Mouse (Mus musculus) CH12.LX (cell line): Measurements from ENCODE around the gene Scrt2. TPM values are rescaled to one million over a fixed set of nuclear protein-coding genes. Genes with fewer than 3 reads are reported as not detected.

ENCODE experiments used
- DNase-seq: peaks from one replicate; pipeline ENCODE4 v3.0.0-alpha.2; 2013; ENCODE audit errors: extremely low read depth
- H3K27ac ChIP-seq: 2 replicates; pipeline ENCODE4 v1.5.1; 2012; ENCODE audit warnings: low read depth, mild to moderate bottlenecking, control low read depth, moderate library complexity; ENCODE audit not compliant: insufficient read depth
- H3K27me3 ChIP-seq: replicated peaks from 2 replicates; pipeline ENCODE3; 2012; ENCODE audit warnings: inconsistent platforms
- H3K36me3 ChIP-seq, 2 experiments: replicated peaks in 1 of 2; 2 replicates each; pipeline versions ENCODE3 to v1.6.1; 2012; ENCODE audit warnings: inconsistent platforms in 1 of 2, low read length in 1 of 2, mild to moderate bottlenecking in 1 of 2, mixed read lengths in 1 of 2, moderate library complexity in 1 of 2; ENCODE audit not compliant: control insufficient read depth in 1 of 2, insufficient read depth in 1 of 2
- H3K4me1 ChIP-seq, 2 experiments: 2 replicates each; pipeline ENCODE4 v1.6.1; 2012; ENCODE audit warnings: inconsistent platforms in 1 of 2, moderate library complexity in 1 of 2; ENCODE audit not compliant: insufficient read depth in 2 of 2, control insufficient read depth in 1 of 2
- H3K4me2 ChIP-seq: 2 replicates; pipeline ENCODE4 v1.6.1; 2012; ENCODE audit warnings: low read depth, mild to moderate bottlenecking, control low read depth; ENCODE audit not compliant: poor library complexity, insufficient read depth, severe bottlenecking
- H3K4me3 ChIP-seq, 3 experiments: fragments of 150-350 bp in 1 of 3; sonication (generic) in 1 of 3; replicated peaks in 1 of 3; 2 replicates each; pipeline versions ENCODE3 to v1.5.1; 2011 to 2012; ENCODE audit warnings: low read depth in 2 of 3, low read length in 2 of 3, mild to moderate bottlenecking in 2 of 3, moderate library complexity in 2 of 3, control low read depth in 1 of 3, improper control_type of control experiment in 1 of 3, inconsistent platforms in 1 of 3, mixed read lengths in 1 of 3; ENCODE audit not compliant: poor library complexity in 1 of 3
- H3K79me2 ChIP-seq: replicated peaks from 2 replicates; pipeline ENCODE4 v1.6.1; 2012; ENCODE audit warnings: mild to moderate bottlenecking, moderate library complexity; ENCODE audit not compliant: control insufficient read depth, poor library complexity, insufficient read depth, severe bottlenecking; ENCODE audit errors: extremely low read depth
- H3K9ac ChIP-seq: 2 replicates; pipeline ENCODE4 v1.6.1; 2012; ENCODE audit warnings: low read depth, mild to moderate bottlenecking, control low read depth, moderate library complexity; ENCODE audit not compliant: insufficient read depth
- H3K9me3 ChIP-seq: replicated peaks from 2 replicates; pipeline ENCODE3; 2012; ENCODE audit warnings: low read length, inconsistent platforms, mixed read lengths
- BHLHE40 ChIP-seq: IDR thresholded peaks from 2 replicates; pipeline ENCODE4 v1.6.1; 2011; ENCODE audit warnings: mild to moderate bottlenecking, low read depth, low read length, improper control_type of control experiment
- CHD1 ChIP-seq: IDR thresholded peaks from 2 replicates; pipeline ENCODE4 v1.6.1; 2012; ENCODE audit warnings: low read depth, low read length, improper control_type of control experiment, inconsistent platforms
- CHD2 ChIP-seq: IDR thresholded peaks from 2 replicates; pipeline ENCODE4 v1.6.1; 2011; ENCODE audit warnings: low read length, improper control_type of control experiment
- CTCF ChIP-seq, 2 experiments: IDR thresholded peaks in 1 of 2; conservative IDR thresholded peaks in 1 of 2; 2 replicates each; pipeline ENCODE4 v1.5.1; 2011 to 2012; ENCODE audit warnings: low read depth in 2 of 2, low read length in 2 of 2, improper control_type of control experiment in 1 of 2, inconsistent platforms in 1 of 2, mild to moderate bottlenecking in 1 of 2, moderate library complexity in 1 of 2
- ELF1 ChIP-seq: IDR thresholded peaks from 2 replicates; pipeline ENCODE4 v1.6.1; 2014; ENCODE audit warnings: low read depth, mild to moderate bottlenecking, inconsistent platforms, low read length, improper control_type of control experiment
- EP300 ChIP-seq: IDR thresholded peaks from 2 replicates; pipeline ENCODE4 v1.6.1; 2011; ENCODE audit warnings: low read length, improper control_type of control experiment
- GABPA ChIP-seq: IDR thresholded peaks from 2 replicates; pipeline ENCODE4 v1.6.1; 2012; ENCODE audit warnings: low read depth, low read length, improper control_type of control experiment, inconsistent platforms; ENCODE audit not compliant: insufficient replicate concordance
- HCFC1 ChIP-seq: IDR thresholded peaks from 2 replicates; pipeline ENCODE4 v1.6.1; 2012; ENCODE audit warnings: low read depth, mild to moderate bottlenecking, inconsistent platforms, low read length, improper control_type of control experiment
- IRF4 ChIP-seq: IDR thresholded peaks from 2 replicates; pipeline ENCODE4 v1.6.1; 2014; ENCODE audit warnings: low read depth, mild to moderate bottlenecking, inconsistent platforms, low read length, improper control_type of control experiment
- JUN ChIP-seq: IDR thresholded peaks from 2 replicates; pipeline ENCODE4 v1.6.1; 2011; ENCODE audit warnings: low read depth, mild to moderate bottlenecking, low read length, improper control_type of control experiment, moderate library complexity; ENCODE audit not compliant: insufficient read depth
- JUND ChIP-seq: conservative IDR thresholded peaks from 2 replicates; pipeline ENCODE4 v1.6.1; 2011; ENCODE audit warnings: low read depth, low read length, improper control_type of control experiment
- KAT2A ChIP-seq: IDR thresholded peaks from 2 replicates; pipeline ENCODE4 v1.6.1; 2012; ENCODE audit warnings: low read length, improper control_type of control experiment, inconsistent platforms; ENCODE audit not compliant: insufficient replicate concordance
- MAFK ChIP-seq: IDR thresholded peaks from 2 replicates; pipeline ENCODE4 v1.6.1; 2011; ENCODE audit warnings: low read length, improper control_type of control experiment; ENCODE audit not compliant: insufficient replicate concordance
- MAZ ChIP-seq: IDR thresholded peaks from 2 replicates; pipeline ENCODE4 v1.6.1; 2012; ENCODE audit warnings: low read depth, mild to moderate bottlenecking, inconsistent platforms, low read length, improper control_type of control experiment, moderate library complexity
- MEF2A ChIP-seq: IDR thresholded peaks from 2 replicates; pipeline ENCODE4 v1.6.1; 2014; ENCODE audit warnings: low read depth, mild to moderate bottlenecking, inconsistent platforms, low read length, improper control_type of control experiment, borderline replicate concordance
- MXI1 ChIP-seq: IDR thresholded peaks from 2 replicates; pipeline ENCODE4 v1.6.1; 2011; ENCODE audit warnings: mild to moderate bottlenecking, low read depth, low read length, improper control_type of control experiment
- MYC ChIP-seq: IDR thresholded peaks from 2 replicates; pipeline ENCODE4 v1.6.1; 2011; ENCODE audit warnings: low read depth, mild to moderate bottlenecking, improper control_type of control experiment, low read length
- NELFE ChIP-seq: IDR thresholded peaks from 2 replicates; pipeline ENCODE4 v1.6.1; 2011; ENCODE audit warnings: low read depth, low read length, improper control_type of control experiment
- NRF1 ChIP-seq: IDR thresholded peaks from 2 replicates; pipeline ENCODE4 v1.6.1; 2014; ENCODE audit warnings: low read depth, mild to moderate bottlenecking, inconsistent platforms, low read length, improper control_type of control experiment, moderate library complexity
- PAX5 ChIP-seq: IDR thresholded peaks from 2 replicates; pipeline ENCODE4 v1.6.1; 2012; ENCODE audit warnings: low read length, inconsistent platforms, mixed read lengths
- RAD21 ChIP-seq: IDR thresholded peaks from 2 replicates; pipeline ENCODE4 v1.6.1; 2011; ENCODE audit warnings: low read depth, mild to moderate bottlenecking, low read length, improper control_type of control experiment, moderate library complexity
- RCOR1 ChIP-seq: conservative IDR thresholded peaks from 2 replicates; pipeline ENCODE4 v1.6.1; 2012; ENCODE audit warnings: low read depth, mild to moderate bottlenecking, inconsistent platforms, low read length, improper control_type of control experiment
- SMC3 ChIP-seq: IDR thresholded peaks from 2 replicates; pipeline ENCODE4 v1.6.1; 2011; ENCODE audit warnings: low read depth, low read length, improper control_type of control experiment
- TBP ChIP-seq: conservative IDR thresholded peaks from 2 replicates; pipeline ENCODE4 v1.6.1; 2011; ENCODE audit warnings: low read depth, low read length, improper control_type of control experiment
- UBTF ChIP-seq: IDR thresholded peaks from 2 replicates; pipeline ENCODE4 v1.6.1; 2012; ENCODE audit warnings: low read depth, mild to moderate bottlenecking, inconsistent platforms, low read length, improper control_type of control experiment, moderate library complexity
- ZC3H11A ChIP-seq: IDR thresholded peaks from 2 replicates; pipeline ENCODE4 v1.6.1; 2012; ENCODE audit warnings: low read depth, mild to moderate bottlenecking, inconsistent platforms, low read length, improper control_type of control experiment
- ZMIZ1 ChIP-seq: IDR thresholded peaks from 2 replicates; pipeline ENCODE4 v1.6.1; 2012; ENCODE audit warnings: low read depth, mild to moderate bottlenecking, inconsistent platforms, low read length, improper control_type of control experiment
- ZNF384 ChIP-seq: IDR thresholded peaks from 2 replicates; pipeline ENCODE4 v1.6.1; 2012; ENCODE audit warnings: low read depth, low read length, improper control_type of control experiment, inconsistent platforms
- dilution Hi-C: fragments of 300-500 bp; cut with MboI; formaldehyde crosslinking; loops from 2 replicates; pipeline ENCODE4 v1.14.3; 2020; ENCODE audit warnings: low sequenced_read_pairs; ENCODE audit not compliant: extremely low pct_unique_long_range_greater_than_20kb, extremely low pct_ligation_motif_present
- in situ Hi-C: fragments of 300-500 bp; cut with MboI; formaldehyde crosslinking; loops from 3 replicates; pipeline ENCODE4 v1.14.3; 2019; ENCODE audit warnings: low sequenced_read_pairs, low pct_ligation_motif_present, low pct_unique_long_range_greater_than_20kb, mixed read lengths
- polyA plus RNA-seq: library from polyadenylated mRNA; unstranded; fragments of >175 nt; gene quantifications from 2 replicates; pipeline ENCODE4 v1.2.1, GENCODE M21; 2012; ENCODE audit warnings: low read depth; ENCODE audit not compliant: insufficient read length
- total RNA-seq, 2 experiments: library from RNA; depleted of rRNA; stranded (reverse); fragments of 300-350 nt in 1 of 2; fragments of >200 nt in 1 of 2; gene quantifications; 2 replicates each; pipeline ENCODE4 v1.2.3; 2012 to 2014

Scrt2 gene
- total and polyA plus RNA-seq, 3 experiments: not detected

- H3K9ac ChIP-seq: no peak overlapping the region
- TF ChIP-seq CTCF (conservative IDR thresholded peaks at IDR 0.05 in 1 of 2, IDR thresholded peaks at IDR 0.05 in 1 of 2; ENCODE audit: low read depth in 2 of 2, low read length in 2 of 2) (no peak), CHD1 (no peak), ZC3H11A (no peak), ELF1 (no peak), MEF2A (no peak), MYC (no peak), RCOR1 (no peak), EP300 (no peak), ZMIZ1 (no peak), NELFE (no peak), JUND (no peak), MAFK (no peak), GABPA (no peak), ZNF384 (no peak), JUN (no peak), UBTF (no peak), NRF1 (no peak), PAX5 (no peak), MXI1 (no peak)
- H3K36me3 ChIP-seq: no peaks in the 10 kb centered on the region
- H3K4me3 ChIP-seq: no peak overlapping the region
- in situ Hi-C loops (loop anchor here (5.0 kb wide), 1 partner anchor 74 kb away; no protein-coding TSS in a partner anchor), dilution Hi-C loops (no loop called here)
- H3K4me1 ChIP-seq: no peaks in the 10 kb centered on the region
- DNase-seq: no peak
- H3K27ac ChIP-seq: no peak overlapping the region
- no peak overlapping the region for H3K4me2 ChIP-seq
- peaks cover 77% of the 10 kb centered on the region for H3K27me3 ChIP-seq
- H3K9me3 ChIP-seq: no peaks in the 10 kb centered on the region
- no peaks in the 10 kb centered on the region for H3K79me2 ChIP-seq
Measured at GRCm38 (mm10) chr2:152122896-152123295, 41.6 kb downstream of the Scrt2 start.

GRCm38 (mm10) chr2:152128597-152128996 lies 47.3 kb downstream of the Scrt2 start:
- Histone ChIP-seq H3K9me3 (no peaks in the 10 kb centered on the region), H3K27ac (no peak overlapping the region), H3K27me3 (peaks cover 76% of the 10 kb centered on the region), H3K9ac (no peak overlapping the region), H3K4me3 (no peak overlapping the region), H3K4me2 (no peak overlapping the region), H3K36me3 (no peaks in the 10 kb centered on the region), H3K4me1 (no peaks in the 10 kb centered on the region), H3K79me2 (no peaks in the 10 kb centered on the region)
- in situ Hi-C loops: no loop called here
- DNase-seq: no peak
- dilution Hi-C loops: no loop called here
- TF ChIP-seq HCFC1 (no peak), RAD21 (peak; percentile 9), MYC (no peak), ZMIZ1 (no peak), NRF1 (no peak), GABPA (no peak), CTCF (conservative IDR thresholded peaks at IDR 0.05 in 1 of 2, IDR thresholded peaks at IDR 0.05 in 1 of 2; ENCODE audit: low read depth in 2 of 2, low read length in 2 of 2) (peak in 1 of 2 experiments; percentile 46; a peak in 2 of 4 replicates), MAZ (no peak), IRF4 (no peak), TBP (no peak), KAT2A (no peak), SMC3 (peak; percentile 41), MXI1 (no peak), MAFK (no peak), BHLHE40 (no peak), UBTF (no peak), CHD2 (no peak), JUN (no peak)
